Mouse (Mus musculus) small intestine, adult 2 months (tissue): Measurements from ENCODE around the gene Phf23.

Experiments
- CTCF ChIP-seq: fragments of 200-500 bp; IDR thresholded peaks from 2 replicates; pipeline ENCODE4 v1.5.1; 2012; ENCODE audit warnings: low read depth, mild to moderate bottlenecking, control low read depth, inconsistent platforms, low read length, moderate library complexity, mixed read lengths; ENCODE audit not compliant: insufficient replicate concordance, insufficient read length; ENCODE audit errors: extremely low read depth
- POLR2A ChIP-seq: fragments of 200-500 bp; IDR thresholded peaks from 2 replicates; pipeline ENCODE4 v1.6.1; 2012; ENCODE audit warnings: low read depth, mild to moderate bottlenecking, control low read depth, inconsistent platforms, low read length, moderate library complexity

DNA sequence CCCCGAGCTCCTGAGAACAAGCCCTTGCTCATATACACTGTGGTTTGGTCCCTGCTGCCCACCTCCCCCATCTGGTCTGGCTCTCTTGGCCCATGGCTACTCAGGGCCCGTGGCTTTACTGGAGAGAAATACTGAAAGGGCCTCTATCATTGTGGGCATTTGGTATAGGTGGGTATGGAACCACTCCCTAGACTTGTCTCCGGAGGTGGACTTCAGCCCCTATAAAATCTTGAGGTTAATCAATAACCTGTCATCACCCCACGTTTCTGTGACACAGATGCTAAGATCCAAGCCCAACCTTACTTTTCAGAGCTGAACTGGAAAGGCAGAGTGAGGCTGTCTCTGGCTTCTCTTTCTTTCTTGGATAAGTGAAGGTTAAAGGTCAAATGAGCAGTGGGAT lies 26.8 kb upstream of the Phf23 start:
- no peak for TF ChIP-seq CTCF
- TF ChIP-seq POLR2A: no peak
